Mouse (Mus musculus) CH12.LX (cell line): ENCODE results near the gene Slc16a9.

ENCODE experiments used
- CTCF ChIP-seq, 2 experiments: IDR thresholded peaks in 1 of 2; conservative IDR thresholded peaks in 1 of 2; 2 replicates each; pipeline ENCODE4 v1.5.1; 2011 to 2012; ENCODE audit warnings: low read depth in 2 of 2, low read length in 2 of 2, improper control_type of control experiment in 1 of 2, inconsistent platforms in 1 of 2, mild to moderate bottlenecking in 1 of 2, moderate library complexity in 1 of 2
- IRF4 ChIP-seq: IDR thresholded peaks from 2 replicates; pipeline ENCODE4 v1.6.1; 2014; ENCODE audit warnings: low read depth, mild to moderate bottlenecking, inconsistent platforms, low read length, improper control_type of control experiment
- MAFK ChIP-seq: IDR thresholded peaks from 2 replicates; pipeline ENCODE4 v1.6.1; 2011; ENCODE audit warnings: low read length, improper control_type of control experiment; ENCODE audit not compliant: insufficient replicate concordance
- MAX ChIP-seq: IDR thresholded peaks from 2 replicates; pipeline ENCODE4 v1.6.1; 2011; ENCODE audit warnings: low read length, improper control_type of control experiment
- NRF1 ChIP-seq: IDR thresholded peaks from 2 replicates; pipeline ENCODE4 v1.6.1; 2014; ENCODE audit warnings: low read depth, mild to moderate bottlenecking, inconsistent platforms, low read length, improper control_type of control experiment, moderate library complexity

DNA sequence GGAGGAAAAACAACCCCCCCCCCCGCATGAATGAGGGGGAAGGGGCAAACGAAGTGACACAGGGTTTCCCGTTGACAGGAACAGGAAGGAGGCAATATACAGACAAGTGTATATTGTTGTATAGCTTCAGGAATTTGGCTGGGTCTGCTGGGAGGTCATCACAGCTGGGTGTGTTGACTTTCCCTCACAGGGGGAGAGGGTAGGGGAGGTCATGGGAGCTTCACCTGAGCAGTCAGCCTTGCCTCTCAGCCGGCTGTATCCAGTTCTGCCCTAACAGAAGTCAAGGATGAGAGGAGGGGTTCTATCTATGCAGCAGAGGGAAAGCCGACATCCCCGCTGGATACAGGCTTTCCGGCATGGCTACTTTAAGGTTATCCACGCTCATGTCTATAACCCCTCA, 49.2 kb downstream of the Slc16a9 start:
- TF ChIP-seq MAX (no peak), MAFK (no peak), CTCF (conservative IDR thresholded peaks at IDR 0.05 in 1 of 2, IDR thresholded peaks at IDR 0.05 in 1 of 2; ENCODE audit: low read depth in 2 of 2, low read length in 2 of 2) (no peak), IRF4 (no peak), NRF1 (no peak)
